Mouse (Mus musculus) kidney, embryonic 16.5 days (tissue): ENCODE measurements around the gene Dexi. TPM values are rescaled to one million over a fixed set of nuclear protein-coding genes. Genes with fewer than 3 reads are reported as not detected.

Experiments
- ATAC-seq: fragments of 200-750 bp; cut with Nextera tagmentation; 2 replicates; pipeline ENCODE4 v1.8.0; 2017; ENCODE audit warnings: moderate TSS enrichment; ENCODE audit not compliant: low FRiP score, low TSS enrichment
- H3K27ac ChIP-seq: fragments of 300-500 bp; sonication (generic); 2 replicates; pipeline ENCODE4 v1.5.1; 2014; ENCODE audit warnings: low read length
- H3K27me3 ChIP-seq: fragments of 300-500 bp; sonication (generic); 2 replicates; pipeline ENCODE4 v1.6.1; 2014; ENCODE audit warnings: low read length, control low read depth, mixed read lengths; ENCODE audit not compliant: insufficient read depth
- H3K36me3 ChIP-seq: fragments of 300-500 bp; sonication (generic); 2 replicates; pipeline ENCODE4 v1.6.1; 2014; ENCODE audit warnings: low read length, control low read depth, mixed read lengths; ENCODE audit not compliant: insufficient read depth
- H3K4me1 ChIP-seq: fragments of 300-500 bp; sonication (generic); 2 replicates; pipeline ENCODE4 v1.6.1; 2014; ENCODE audit warnings: low read length, control low read depth, mixed read lengths; ENCODE audit not compliant: insufficient read depth
- H3K4me2 ChIP-seq: fragments of 300-500 bp; sonication (generic); replicated peaks from 2 replicates; pipeline ENCODE4 v1.6.1; 2014; ENCODE audit warnings: low read depth, low read length
- H3K4me3 ChIP-seq: fragments of 300-500 bp; sonication (generic); 2 replicates; pipeline ENCODE4 v1.5.1; 2014; ENCODE audit warnings: mild to moderate bottlenecking, low read length
- H3K9ac ChIP-seq: fragments of 300-500 bp; sonication (generic); replicated peaks from 2 replicates; pipeline ENCODE4 v1.6.1; 2014; ENCODE audit warnings: low read length
- H3K9me3 ChIP-seq: fragments of 300-500 bp; sonication (generic); 2 replicates; pipeline ENCODE4 v1.6.1; 2016; ENCODE audit warnings: low read length, control low read depth
- WGBS: fragments of 180-500 bp; shearing (Covaris S2); extraction: QIAGEN DNeasy Blood & Tissue Kit; methylation state at CpG from one replicate; pipeline ENCODE4 v1.1.7; 2014; 5-methylcytosine and 5-hydroxymethylcytosine counted together
- polyA plus RNA-seq: library from polyadenylated mRNA; unstranded; fragments of >200 nt; fragmentation: Nextera tagmentation; extraction: Ambion mirVana; gene quantifications from 2 replicates; pipeline ENCODE4 v1.2.1, GENCODE M21; 2015

The Dexi gene
- polyA plus RNA-seq, 1 experiment from 2014 or later: 14.1 TPM

DNA sequence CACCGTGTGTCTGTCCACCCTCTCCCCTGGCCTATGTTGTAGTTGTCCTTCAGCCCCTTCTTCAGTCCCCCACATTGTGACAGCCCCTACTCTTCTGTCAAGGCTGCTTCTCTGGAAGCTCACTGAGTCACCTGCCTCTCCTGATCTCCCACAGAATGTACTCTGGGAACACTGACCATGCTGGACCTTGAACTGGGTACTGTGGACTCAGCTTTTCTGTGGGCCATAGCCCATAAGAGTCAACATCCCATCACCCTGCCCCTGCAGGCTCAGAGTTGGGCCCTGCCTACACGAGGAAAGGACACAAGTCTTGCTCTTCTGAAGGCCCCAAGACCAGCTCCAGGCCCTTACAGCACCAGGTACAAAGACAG is 17.3 kb downstream of the Dexi start:
- no peaks in the 10 kb centered on the region for H3K4me1 ChIP-seq
- no peak overlapping the region for H3K4me3 ChIP-seq
- no peaks in the 10 kb centered on the region for H3K27me3 ChIP-seq
- peaks cover 6% of the 10 kb centered on the region for H3K36me3 ChIP-seq
- no peaks in the 10 kb centered on the region for H3K9me3 ChIP-seq
- H3K9ac ChIP-seq: no peak overlapping the region
- no peak overlapping the region for H3K4me2 ChIP-seq
- no peak overlapping the region for H3K27ac ChIP-seq
- 70% methylated on average over 2 of the region's 2 CpGs for WGBS
- no peak for ATAC-seq

- Histone ChIP-seq H3K9me3 (no peaks in the 10 kb centered on the region), H3K27me3 (no peaks in the 10 kb centered on the region), H3K4me1 (no peaks in the 10 kb centered on the region), H3K27ac (no peak overlapping the region), H3K4me2 (no peak overlapping the region), H3K36me3 (peaks cover 4% of the 10 kb centered on the region; the same call in 1 of the 2 replicates), H3K9ac (no peak overlapping the region), H3K4me3 (no peak overlapping the region)
- no peak for ATAC-seq
- WGBS: 80% methylated on average over 4 of the region's 4 CpGs
Observed at GRCm38 (mm10) chr16:10524866-10525609, 17.8 kb downstream of the Dexi start.

GRCm38 (mm10) chr16:10523650-10524049 is 19.2 kb downstream of the Dexi start:
- Histone ChIP-seq H3K36me3 (no peaks in the 10 kb centered on the region), H3K4me2 (no peak overlapping the region), H3K9ac (no peak overlapping the region), H3K27me3 (no peaks in the 10 kb centered on the region), H3K4me3 (no peak overlapping the region), H3K4me1 (no peaks in the 10 kb centered on the region), H3K27ac (no peak overlapping the region), H3K9me3 (no peaks in the 10 kb centered on the region)
- 84% methylated on average over 8 of the region's 8 CpGs for WGBS
- ATAC-seq: no peak

DNA sequence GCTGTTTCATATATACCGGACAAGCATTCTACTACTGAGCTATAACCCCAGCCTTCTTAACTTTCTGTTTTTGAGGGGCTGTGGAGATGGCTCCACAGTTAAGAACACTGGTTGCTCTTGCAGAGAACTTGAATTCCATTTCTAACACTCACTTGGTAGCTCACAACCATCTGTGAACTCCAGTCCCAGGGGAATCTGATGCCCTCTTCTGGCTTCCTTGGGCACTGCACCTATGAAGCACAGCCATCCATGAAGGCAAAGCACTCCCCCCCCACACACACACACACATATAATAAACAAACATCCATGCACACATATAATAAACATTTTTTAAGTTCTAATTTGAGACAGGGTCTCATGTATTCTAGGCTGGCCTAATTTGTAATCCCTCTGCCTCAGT is 20.0 kb downstream of the Dexi start:
- no peaks in the 10 kb centered on the region for H3K4me1 ChIP-seq
- H3K36me3 ChIP-seq: no peaks in the 10 kb centered on the region
- ATAC-seq: no peak
- H3K27me3 ChIP-seq: no peaks in the 10 kb centered on the region
- no peaks in the 10 kb centered on the region for H3K9me3 ChIP-seq
- WGBS: 85% methylated on average over 1 of the region's 1 CpGs
- H3K4me3 ChIP-seq: no peak overlapping the region
- H3K4me2 ChIP-seq: no peak overlapping the region
- no peak overlapping the region for H3K27ac ChIP-seq
- no peak overlapping the region for H3K9ac ChIP-seq

DNA sequence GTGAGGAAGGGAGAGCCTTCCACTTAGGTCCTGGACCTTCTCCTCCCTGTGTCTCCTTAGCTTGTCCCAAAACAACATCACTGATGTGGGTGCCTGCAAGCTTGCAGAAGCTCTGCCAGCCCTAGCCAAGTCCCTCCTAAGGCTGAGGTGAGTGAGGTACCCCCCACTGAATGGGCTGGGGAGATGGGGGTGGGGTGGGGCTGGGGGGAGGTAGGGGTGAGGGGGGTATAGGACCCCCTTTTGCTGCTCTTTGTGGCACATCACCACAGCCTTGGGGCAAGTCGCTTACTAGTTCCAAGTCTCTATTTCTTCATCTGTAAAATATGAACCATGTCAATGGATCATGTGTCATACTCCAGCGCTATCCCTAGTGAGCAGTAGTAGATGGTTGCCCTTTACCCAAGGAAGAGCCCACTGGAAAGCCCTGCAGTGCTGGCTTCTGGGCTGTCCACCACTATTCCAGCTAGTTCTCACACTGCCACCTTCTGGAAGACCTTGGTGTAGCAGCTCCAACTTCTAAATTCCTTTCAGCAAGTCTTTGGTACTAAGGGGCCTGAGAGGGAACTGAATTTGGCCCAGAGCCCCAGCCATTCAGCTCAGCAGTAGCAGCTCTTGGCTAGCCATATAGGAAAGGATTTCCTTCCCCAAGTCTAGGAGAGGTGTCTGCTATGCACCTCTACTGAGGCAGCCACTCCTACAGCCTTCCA is 21.8 kb downstream of the Dexi start:
- Histone ChIP-seq H3K27me3 (no peaks in the 10 kb centered on the region), H3K27ac (no peak overlapping the region), H3K4me1 (peaks cover 6% of the 10 kb centered on the region), H3K9me3 (no peaks in the 10 kb centered on the region), H3K4me2 (no peak overlapping the region), H3K36me3 (no peaks in the 10 kb centered on the region), H3K9ac (no peak overlapping the region), H3K4me3 (no peak overlapping the region)
- ATAC-seq: peak; percentile 82
- WGBS: 38% methylated on average over 2 of the region's 2 CpGs

DNA sequence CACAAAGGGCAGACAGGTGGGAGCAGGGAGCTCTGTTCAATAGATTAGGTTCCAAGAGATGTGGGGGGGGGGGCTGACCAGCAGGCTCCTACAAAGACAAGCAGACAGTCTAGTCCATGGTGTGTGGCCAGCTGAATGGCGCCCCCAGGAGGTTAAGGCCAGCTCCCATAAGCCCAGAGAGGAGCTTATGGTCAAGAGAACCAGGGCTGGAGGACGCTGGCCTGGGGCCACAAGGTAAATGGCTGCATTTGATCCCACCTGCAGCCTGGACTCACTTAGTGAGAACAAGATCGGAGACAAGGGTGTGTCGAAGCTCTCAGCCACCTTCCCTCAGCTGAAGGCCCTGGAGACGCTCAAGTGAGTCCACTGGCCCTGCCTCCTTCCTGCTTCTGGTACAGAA is 24.8 kb downstream of the Dexi start:
- H3K4me3 ChIP-seq: no peak overlapping the region
- H3K4me1 ChIP-seq: peaks cover 6% of the 10 kb centered on the region
- H3K9me3 ChIP-seq: no peaks in the 10 kb centered on the region
- no peaks in the 10 kb centered on the region for H3K36me3 ChIP-seq
- no peaks in the 10 kb centered on the region for H3K27me3 ChIP-seq
- H3K27ac ChIP-seq: no peak overlapping the region
- no peak overlapping the region for H3K4me2 ChIP-seq
- 56% methylated on average over 5 of the region's 5 CpGs for WGBS
- no peak for ATAC-seq
- no peak overlapping the region for H3K9ac ChIP-seq

- Histone ChIP-seq H3K4me2 (no peak overlapping the region), H3K36me3 (no peaks in the 10 kb centered on the region), H3K9me3 (no peaks in the 10 kb centered on the region), H3K9ac (no peak overlapping the region), H3K27ac (no peak overlapping the region), H3K4me3 (no peak overlapping the region), H3K27me3 (no peaks in the 10 kb centered on the region), H3K4me1 (peaks cover 6% of the 10 kb centered on the region)
- 86% methylated on average over 12 of the region's 12 CpGs for WGBS
- ATAC-seq: no peak
Observed at GRCm38 (mm10) chr16:10515953-10516572, 26.8 kb downstream of the Dexi start.

DNA sequence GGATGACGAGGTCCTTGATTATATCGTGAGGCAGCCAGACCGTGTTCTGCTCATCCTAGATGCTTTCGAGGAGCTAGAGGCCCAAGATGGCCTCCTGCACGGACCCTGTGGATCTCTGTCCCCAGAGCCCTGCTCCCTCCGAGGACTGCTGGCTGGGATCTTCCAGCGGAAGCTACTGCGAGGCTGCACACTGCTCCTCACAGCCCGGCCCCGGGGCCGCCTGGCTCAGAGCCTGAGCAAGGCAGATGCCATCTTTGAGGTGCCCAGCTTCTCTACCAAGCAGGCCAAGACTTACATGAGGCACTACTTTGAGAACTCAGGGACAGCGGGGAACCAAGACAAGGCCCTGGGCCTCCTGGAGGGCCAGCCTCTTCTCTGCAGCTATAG is 31.7 kb downstream of the Dexi start:
- Histone ChIP-seq H3K9me3 (no peaks in the 10 kb centered on the region), H3K9ac (no peak overlapping the region), H3K36me3 (no peaks in the 10 kb centered on the region), H3K4me1 (0 out of 2 replicates have a peak, but pooled peaks cover 6% of the 10 kb centered on the region), H3K27ac (no peak overlapping the region), H3K4me2 (no peak overlapping the region), H3K4me3 (no peak overlapping the region), H3K27me3 (no peaks in the 10 kb centered on the region)
- ATAC-seq: no peak
- 83% methylated on average over 12 of the region's 12 CpGs for WGBS

DNA sequence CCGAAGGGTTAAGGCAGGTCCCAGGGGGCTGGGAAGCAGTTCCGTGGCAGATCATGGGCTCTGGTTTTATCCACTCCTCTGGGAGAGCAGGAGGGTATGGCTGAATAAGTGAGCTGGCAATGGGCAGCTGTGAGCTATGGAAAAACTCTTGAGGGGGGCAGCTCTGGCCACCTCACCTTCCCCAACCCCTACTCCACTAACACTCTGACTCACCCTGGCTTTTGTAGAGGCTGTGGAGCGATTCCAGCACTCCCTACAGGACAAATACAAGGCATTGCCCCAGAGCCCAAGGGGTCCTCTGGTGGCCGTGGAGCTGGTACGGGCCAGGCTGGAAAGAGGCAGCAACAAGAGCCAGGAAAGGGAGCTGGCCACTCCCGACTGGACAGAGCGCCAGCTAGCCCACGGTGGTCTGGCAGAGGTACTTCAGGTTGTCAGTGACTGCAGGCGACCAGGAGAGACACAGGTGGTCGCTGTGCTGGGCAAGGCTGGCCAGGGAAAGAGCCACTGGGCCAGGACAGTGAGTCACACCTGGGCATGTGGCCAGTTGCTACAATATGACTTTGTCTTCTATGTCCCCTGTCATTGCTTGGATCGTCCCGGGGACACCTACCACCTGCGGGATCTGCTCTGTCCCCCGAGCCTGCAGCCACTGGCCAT is 32.2 kb downstream of the Dexi start:
- Histone ChIP-seq H3K9ac (no peak overlapping the region), H3K4me2 (no peak overlapping the region), H3K27ac (no peak overlapping the region), H3K4me1 (0 out of 2 replicates have a peak, but pooled peaks cover 6% of the 10 kb centered on the region), H3K4me3 (no peak overlapping the region), H3K36me3 (no peaks in the 10 kb centered on the region), H3K27me3 (no peaks in the 10 kb centered on the region), H3K9me3 (no peaks in the 10 kb centered on the region)
- ATAC-seq: peak; percentile 21; the same call in 1 of the 2 replicates
- 44% methylated on average over 14 of the region's 14 CpGs for WGBS
